Mouse (Mus musculus) myocyte (in vitro differentiated cells): ENCODE results near the gene Ano5.

Experiments used
- CEBPB ChIP-seq: IDR thresholded peaks from 2 replicates; pipeline ENCODE4 v1.6.1; 2011; ENCODE audit warnings: mild to moderate bottlenecking, moderate library complexity; ENCODE audit not compliant: poor library complexity, insufficient read depth, severe bottlenecking
- E2F4 ChIP-seq: IDR thresholded peaks from one replicate; pipeline ENCODE4 v1.6.1; 2011; ENCODE audit warnings: mild to moderate bottlenecking, control low read depth, moderate library complexity; ENCODE audit not compliant: insufficient read depth
- MAX ChIP-seq: IDR thresholded peaks from one replicate; pipeline ENCODE4 v1.6.1; 2011; ENCODE audit warnings: low read depth, mild to moderate bottlenecking, control low read depth
- MYOD1 ChIP-seq, 3 experiments: IDR thresholded peaks; one replicate each; pipeline ENCODE4 v1.6.1; 2011; ENCODE audit warnings: control low read depth in 2 of 3, low read depth in 2 of 3, mild to moderate bottlenecking in 2 of 3, moderate library complexity in 1 of 3; ENCODE audit not compliant: insufficient read length in 2 of 3, control insufficient read depth in 1 of 3
- MYOG ChIP-seq, 3 experiments: IDR thresholded peaks; one replicate each; pipeline ENCODE4 v1.6.1; 2011; ENCODE audit warnings: control low read depth in 2 of 3, low read depth in 2 of 3, mild to moderate bottlenecking in 2 of 3; ENCODE audit not compliant: insufficient read length in 2 of 3, control insufficient read depth in 1 of 3, insufficient read depth in 1 of 3
- POLR2A ChIP-seq: IDR thresholded peaks from one replicate; pipeline ENCODE4 v1.6.1; 2011; ENCODE audit warnings: low read depth, mild to moderate bottlenecking, control low read depth, moderate library complexity; ENCODE audit not compliant: insufficient read length
- POLR2AphosphoS2 ChIP-seq: IDR thresholded peaks from one replicate; pipeline ENCODE4 v1.6.1; 2011; ENCODE audit warnings: low read depth, control low read depth; ENCODE audit not compliant: insufficient read length
- REST ChIP-seq: IDR thresholded peaks from one replicate; pipeline ENCODE4 v1.6.1; 2011; ENCODE audit warnings: mild to moderate bottlenecking, control low read depth, moderate library complexity; ENCODE audit not compliant: insufficient read depth, insufficient read length
- SRF ChIP-seq: IDR thresholded peaks from one replicate; pipeline ENCODE4 v1.6.1; 2011; ENCODE audit warnings: low read depth; ENCODE audit not compliant: control insufficient read depth, insufficient read length
- TCF12 ChIP-seq: IDR thresholded peaks from one replicate; pipeline ENCODE4 v1.6.1; 2011; ENCODE audit warnings: mild to moderate bottlenecking, control low read depth; ENCODE audit not compliant: poor library complexity, insufficient read depth, severe bottlenecking
- USF1 ChIP-seq: IDR thresholded peaks from one replicate; pipeline ENCODE4 v1.6.1; 2011; ENCODE audit warnings: low read depth, mild to moderate bottlenecking, control low read depth, moderate library complexity

GRCm38 (mm10) chr7:51625161-51625560 lies 114.3 kb downstream of the Ano5 start:
- TF ChIP-seq POLR2AphosphoS2 (no peak), E2F4 (no peak), POLR2A (no peak), TCF12 (no peak), MAX (no peak), MYOG (IDR thresholded peaks at IDR 0.05; ENCODE audit: control insufficient read depth in 1 of 3, insufficient read depth in 1 of 3, insufficient read length in 2 of 3, low read depth in 2 of 3) (no peak), SRF (no peak), CEBPB (no peak), MYOD1 (IDR thresholded peaks at IDR 0.05; ENCODE audit: control insufficient read depth in 1 of 3, insufficient read length in 2 of 3, low read depth in 2 of 3) (no peak), USF1 (no peak), REST (no peak)
